Mouse (Mus musculus): ENCODE results near the gene Insrr.

GRCm38 (mm10) chr3:87828435-87828834 is 31.7 kb downstream of the Insrr start:
- TF ChIP-seq CTCF (IDR thresholded peaks at IDR 0.05; ENCODE audit: low read depth) (no peak), EP300 (IDR thresholded peaks at IDR 0.05; ENCODE audit: low read depth) (no peak)
